In the genomic region with DNA sequence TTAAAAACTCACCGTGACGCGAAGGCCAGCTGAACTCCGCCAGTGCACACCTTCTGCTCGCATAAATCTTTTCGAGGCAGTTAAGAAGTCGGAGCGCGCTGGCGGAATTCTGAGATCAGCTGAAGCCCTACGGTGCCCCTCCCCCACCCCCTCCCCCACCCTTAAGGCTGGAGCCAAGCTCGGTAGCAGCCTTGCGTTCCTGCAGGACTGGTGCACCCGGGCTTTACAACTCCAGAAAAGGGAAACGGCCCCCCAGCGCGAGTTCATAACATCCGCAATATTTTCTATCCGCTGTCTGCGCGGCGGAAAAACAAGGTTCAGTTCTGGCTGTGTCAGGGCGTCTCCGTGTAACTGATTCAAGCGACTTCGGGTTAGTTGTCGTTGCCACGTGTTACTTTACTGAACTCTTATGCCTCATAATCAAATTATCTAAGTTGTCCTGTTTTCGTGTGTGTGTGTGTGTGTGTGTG, we compare ENCODE assay signal across 8 mouse cellular contexts. TPM values are rescaled to one million over a fixed set of nuclear protein-coding genes. Genes with fewer than 3 reads are reported as not detected.
DNase-seq lines count a peak whose midpoint lies in the region; ATAC-seq and TF ChIP-seq lines count a peak whose summit lies in the region.

Gene Tgif1 (minus strand): TSS at position 111 of the 470 bp plus-strand sequence.

- no peaks in the 10 kb centered on the region for H3K9me3 ChIP-seq in lung, postnatal 0 days (ENCODE audit: low read length)

- peak; percentile 23 for ATAC-seq in lung, postnatal 0 days

- DNase-seq in ovary, adult 18-20 months (ENCODE audit: low spot score): peak; percentile 40
- DNase-seq in ovary, postnatal 14 days (ENCODE audit: low spot score): no peak
- peak; percentile 71 to 75 for DNase-seq in heart, adult 18-20 months
- peak; percentile 52 to 65 for DNase-seq in kidney, adult 8-10 months
- DNase-seq in lung, postnatal 0 days (ENCODE audit: low spot score): peak; percentile 74
- no peak for DNase-seq in layer of hippocampus, postnatal 14 days (ENCODE audit: low spot score in 2 of 2)

- H3K4me2 ChIP-seq in lung, postnatal 0 days (replicated peaks; ENCODE audit: low read depth, low read length): peak within 1 kb of the TSS; percentile 94

- no peak; the same call in 1 of the 2 replicates for TF ChIP-seq CTCF in lung, postnatal 0 days (IDR thresholded peaks at IDR 0.05)
- no peak for TF ChIP-seq CTCF in olfactory bulb, adult 2 months (IDR thresholded peaks at IDR 0.05; ENCODE audit: insufficient read depth, low read depth, low read length)

- no peaks in the 10 kb centered on the region for H3K27me3 ChIP-seq in lung, postnatal 0 days (replicated peaks; ENCODE audit: insufficient read depth, low read length)

- no peak for TF ChIP-seq POLR2A in olfactory bulb, adult 2 months (IDR thresholded peaks at IDR 0.05; ENCODE audit: insufficient read depth, low read depth, low read length)

- WGBS in lung, postnatal 0 days: 0% methylated on average over 29 of the region's 29 CpGs
- 8% methylated on average over 29 of the region's 29 CpGs for WGBS in olfactory bulb, adult 2 months

- 0 out of 2 replicates have a peak, but pooled peaks cover 3% of the 10 kb centered on the region for H3K4me1 ChIP-seq in brown adipose tissue, adult 24 weeks (ENCODE audit: control insufficient read depth, insufficient read depth, insufficient read length, low read length)
- no peaks in the 10 kb centered on the region for H3K4me1 ChIP-seq in lung, postnatal 0 days (ENCODE audit: insufficient read depth, low read depth, low read length)
- peaks cover 29% of the 10 kb centered on the region for H3K4me1 ChIP-seq in olfactory bulb, adult 2 months (ENCODE audit: control insufficient read depth, insufficient read depth, low read length)

- no peaks in the 10 kb centered on the region for H3K36me3 ChIP-seq in lung, postnatal 0 days (ENCODE audit: insufficient read depth, low read length)

- H3K27ac ChIP-seq in brown adipose tissue, adult 24 weeks (replicated peaks; ENCODE audit: low read depth, low read length): peak within 1 kb of the TSS; percentile 85
- peak within 1 kb of the TSS; percentile 98 for H3K27ac ChIP-seq in lung, postnatal 0 days (ENCODE audit: low read length)
- H3K27ac ChIP-seq in olfactory bulb, adult 2 months (ENCODE audit: insufficient read depth, low read depth, low read length): peak within 1 kb of the TSS; percentile 16; the same call in 1 of the 2 replicates

- peak within 1 kb of the TSS; percentile 89 for H3K9ac ChIP-seq in lung, postnatal 0 days (replicated peaks; ENCODE audit: low read depth)

- TF ChIP-seq EP300 in lung, postnatal 0 days (IDR thresholded peaks at IDR 0.05): no peak

- H3K4me3 ChIP-seq in brown adipose tissue, adult 24 weeks (ENCODE audit: insufficient read depth, low read depth, low read length): peak within 1 kb of the TSS; percentile 87
- peak within 1 kb of the TSS; percentile 62 for H3K4me3 ChIP-seq in lung, postnatal 0 days (ENCODE audit: low read depth, low read length)
- H3K4me3 ChIP-seq in olfactory bulb, adult 2 months (ENCODE audit: insufficient read depth, low read depth, low read length): peak within 1 kb of the TSS; percentile 52

RNA-seq across cellular contexts. Expression of gene Tgif1, which starts in this region (rescaled TPM):
- polyA plus RNA-seq in brown adipose tissue, adult 24 weeks (2012; ENCODE audit: insufficient read depth, insufficient read length, missing spikeins): 4.2 and 6.7 TPM in 2 replicates
- 1 to 10 TPM; 2.6 to 4.6 TPM for total RNA-seq in heart, adult 18-20 months (2021)
- polyA plus RNA-seq in lung, postnatal 0 days (2015; fragmentation: Nextera tagmentation; extraction: Ambion mirVana): 45.2 and 46.8 TPM in 2 replicates
- polyA plus RNA-seq in olfactory bulb, adult 2 months (2012; ENCODE audit: insufficient read depth, insufficient read length, low replicate concordance, missing spikeins): not detected in 2 replicates
- total RNA-seq in layer of hippocampus, postnatal 14 days (2021): 1 to 10 TPM; 2.3 to 3.1 TPM

Comparison
In these comparisons a context has a peak if more than half of its experiments do, and no peak if none do; other contexts are left out.
1. DNase-seq: peak in ovary, adult 18-20 months (single experiment), heart, adult 18-20 months (2 of 2), kidney, adult 8-10 months (2 of 2) and lung, postnatal 0 days (single experiment); none in ovary, postnatal 14 days (single experiment) and layer of hippocampus, postnatal 14 days (0 of 2).
2. H3K27ac ChIP-seq: peak in every context shown above with its lines; median percentile 98 in lung, postnatal 0 days; 85 in brown adipose tissue, adult 24 weeks; 16 in olfactory bulb, adult 2 months.
3. Peak in every context shown above with its lines, with median percentiles within 50 percentile points of each other: H3K4me3 ChIP-seq.